Mouse (Mus musculus) liver, adult 2 months (tissue): ENCODE measurements around the gene Acy3.

ENCODE experiments used
- CTCF ChIP-seq: fragments of 200-500 bp; IDR thresholded peaks from 2 replicates; pipeline ENCODE4 v1.5.1; 2011; ENCODE audit warnings: low read depth, low read length, control low read depth
- POLR2A ChIP-seq: fragments of 200-500 bp; IDR thresholded peaks from 2 replicates; pipeline ENCODE4 v1.6.1; 2011; ENCODE audit warnings: low read length, control low read depth; ENCODE audit not compliant: insufficient read depth; ENCODE audit errors: extremely low read depth

DNA sequence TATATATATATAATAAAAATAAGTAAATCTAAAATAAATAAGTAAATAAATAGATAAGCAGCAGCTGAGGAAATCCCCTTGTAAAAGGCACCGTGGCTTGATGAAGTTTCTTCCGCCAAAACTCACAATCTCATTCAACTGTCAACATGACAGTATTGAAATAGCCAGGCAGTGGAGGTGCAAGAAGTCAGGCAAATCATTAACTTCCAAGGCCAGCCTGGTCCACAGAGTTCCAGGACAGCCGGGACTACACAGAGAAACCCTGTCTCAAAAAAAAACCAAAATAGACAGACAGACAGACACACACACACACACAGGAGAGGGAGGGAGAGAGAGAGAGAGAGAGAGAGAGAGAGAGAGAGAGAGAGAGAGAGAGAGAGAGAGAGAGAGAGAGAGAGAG is 46.9 kb downstream of the Acy3 start:
- TF ChIP-seq POLR2A (no peak), CTCF (no peak)
